Mouse (Mus musculus) lung, postnatal 0 days (tissue): Measurements from ENCODE around the gene Gm17267. TPM values are rescaled to one million over a fixed set of nuclear protein-coding genes. Genes with fewer than 3 reads are reported as not detected.
"Not testable (repeated sequence)": the region's sequence is repeated elsewhere in the genome, so short reads cannot be mapped to it uniquely, and the experiment has no call there.

ENCODE experiments used
- ATAC-seq: fragments of 200-750 bp; cut with Nextera tagmentation; 2 replicates; pipeline ENCODE4 v1.8.0; 2017; ENCODE audit warnings: moderate library complexity
- DNase-seq: peaks from one replicate; pipeline ENCODE4 v3.0.0-alpha.2; 2016; ENCODE audit warnings: low spot score
- H3K27ac ChIP-seq: fragments of 300-500 bp; sonication (generic); 2 replicates; pipeline ENCODE4 v1.5.1; 2014; ENCODE audit warnings: antibody characterized with exemption, mild to moderate bottlenecking, low read length, mixed read lengths
- H3K27me3 ChIP-seq: fragments of 300-500 bp; sonication (generic); replicated peaks from 2 replicates; pipeline ENCODE4 v1.6.1; 2014; ENCODE audit warnings: low read length, mixed read lengths; ENCODE audit not compliant: insufficient read depth
- H3K36me3 ChIP-seq: fragments of 300-500 bp; sonication (generic); 2 replicates; pipeline ENCODE4 v1.6.1; 2014; ENCODE audit warnings: low read length, mixed read lengths; ENCODE audit not compliant: insufficient read depth
- H3K4me1 ChIP-seq: fragments of 300-500 bp; sonication (generic); 2 replicates; pipeline ENCODE4 v1.6.1; 2014; ENCODE audit warnings: antibody characterized with exemption, low read depth, low read length, mixed read lengths; ENCODE audit not compliant: insufficient read depth
- H3K4me2 ChIP-seq: fragments of 300-500 bp; sonication (generic); replicated peaks from 2 replicates; pipeline ENCODE4 v1.6.1; 2014; ENCODE audit warnings: low read depth, mild to moderate bottlenecking, low read length, moderate library complexity, mixed read lengths
- H3K4me3 ChIP-seq: fragments of 300-500 bp; sonication (generic); 2 replicates; pipeline ENCODE4 v1.5.1; 2014; ENCODE audit warnings: low read depth, low read length
- H3K9ac ChIP-seq: fragments of 300-500 bp; sonication (generic); replicated peaks from 2 replicates; pipeline ENCODE4 v1.6.1; 2014; ENCODE audit warnings: low read depth, mild to moderate bottlenecking
- H3K9me3 ChIP-seq: fragments of 300-500 bp; sonication (generic); 2 replicates; pipeline ENCODE4 v1.6.1; 2016; ENCODE audit warnings: low read length, mixed read lengths
- WGBS: fragments of 180-500 bp; shearing (Covaris S2); extraction: QIAGEN DNeasy Blood & Tissue Kit; methylation state at CpG from one replicate; pipeline ENCODE4 v1.1.7; 2014; 5-methylcytosine and 5-hydroxymethylcytosine counted together
- polyA plus RNA-seq: library from polyadenylated mRNA; unstranded; fragments of >200 nt; fragmentation: Nextera tagmentation; extraction: Ambion mirVana; gene quantifications from 2 replicates; pipeline ENCODE4 v1.2.1, GENCODE M21; 2015

The Gm17267 gene
- not detected in 2 replicates for polyA plus RNA-seq

DNA sequence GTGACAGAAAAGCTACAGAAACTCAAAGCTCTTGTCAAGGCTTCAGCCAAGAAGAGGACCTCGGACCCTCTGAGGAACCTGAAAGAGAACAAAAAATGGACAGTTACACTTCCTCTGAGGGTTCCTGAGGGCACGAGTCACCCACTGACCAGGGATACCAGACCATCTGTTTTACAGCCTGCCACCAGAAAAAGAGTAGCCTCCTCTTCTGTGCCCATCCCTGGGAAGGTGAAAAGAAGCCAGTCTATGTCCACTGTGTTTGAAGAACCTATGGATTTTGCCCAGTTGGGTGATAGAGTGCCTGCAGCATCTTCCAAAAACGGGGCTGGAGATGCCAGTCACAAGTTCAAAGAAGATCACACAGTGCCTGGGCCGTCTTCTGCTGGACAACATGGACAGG lies at the start of gene Gm17267:
Gm17267 (plus strand) TSS at position 301 of the 400 bp plus-strand sequence.
- not testable (repeated sequence) for H3K36me3 ChIP-seq, H3K27me3 ChIP-seq, DNase-seq, H3K27ac ChIP-seq, H3K4me3 ChIP-seq, H3K9me3 ChIP-seq, ATAC-seq, H3K4me1 ChIP-seq, H3K9ac ChIP-seq, H3K4me2 ChIP-seq
- no CpG with 5 or more reads among the region's 4 CpGs for WGBS
